Mouse (Mus musculus): ENCODE data around the gene Nxpe3.

DNA sequence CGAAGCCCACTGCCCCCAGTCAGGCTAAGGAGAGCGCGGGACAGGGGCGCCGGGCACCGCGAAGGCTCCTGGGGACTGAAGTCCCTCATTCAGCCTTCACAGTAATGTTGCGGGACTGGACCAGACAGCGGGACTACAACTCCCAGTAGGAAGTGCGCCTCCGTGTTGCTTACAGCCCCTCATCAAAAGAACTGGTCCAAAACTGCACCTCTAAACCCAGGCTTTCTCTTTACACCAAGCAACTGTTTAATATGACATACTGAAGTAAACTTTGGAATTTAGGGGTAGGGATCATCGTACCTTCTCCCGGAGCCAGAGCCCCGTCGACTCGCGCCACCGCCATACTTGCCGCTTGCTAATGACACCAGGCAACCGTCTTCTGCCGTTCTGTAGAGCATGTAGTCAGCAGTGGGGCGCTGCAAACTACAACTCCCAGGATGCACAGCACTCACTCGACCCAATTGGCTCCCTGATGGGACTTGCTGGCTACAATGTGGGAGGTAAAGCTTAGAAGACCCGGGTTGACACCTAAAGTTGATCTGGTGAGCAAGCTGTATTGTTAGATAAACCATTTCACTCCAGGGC is 39.5 kb upstream of the Nxpe3 start, which contains the start of gene Cep97:
- TF ChIP-seq CTCF (IDR thresholded peaks at IDR 0.05; ENCODE audit: extremely low read depth, insufficient read length, insufficient replicate concordance, low read depth, low read length) (no peak), POLR2A (IDR thresholded peaks at IDR 0.05; ENCODE audit: low read depth, low read length) (no peak)
